ENCODE assay signal across 33 mouse cellular contexts in the genomic region with DNA sequence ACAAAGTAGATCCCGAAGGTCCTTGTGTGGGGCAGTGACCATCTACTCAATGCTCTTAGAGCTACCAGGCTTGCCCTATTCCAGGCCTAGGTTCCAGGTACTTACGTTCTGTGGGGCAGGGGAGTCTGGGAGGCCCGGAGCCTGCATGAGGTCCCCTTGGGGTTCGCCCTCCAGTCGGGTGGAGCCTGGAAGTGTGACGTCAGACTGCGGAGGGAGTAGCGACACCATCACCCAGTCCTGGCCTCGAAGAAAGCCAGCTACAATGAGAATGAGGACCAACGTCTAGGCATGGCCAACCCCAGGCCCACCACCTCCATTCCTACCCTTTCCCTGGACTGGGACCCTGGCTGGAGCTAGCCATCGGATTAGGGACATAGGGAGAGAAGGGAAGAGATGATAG. TPM values are rescaled to one million over a fixed set of nuclear protein-coding genes. Genes with fewer than 3 reads are reported as not detected.
"Had no signal": no experiment of that assay in that cellular context is flagged by ENCODE, and none has a peak within 500 bp of the region (broad histone marks: within the 10 kb centered on the region; RNA-seq: fewer than 3 reads in every experiment).

No protein-coding gene starts in this region.

- H3K4me1 ChIP-seq: embryonic facial prominence, embryonic 12.5 days; forebrain, embryonic 13.5 days; forebrain, embryonic 15.5 days had no signal

- H3K4me2 ChIP-seq: embryonic facial prominence, embryonic 12.5 days; embryonic facial prominence, embryonic 13.5 days; embryonic facial prominence, embryonic 15.5 days; forebrain, embryonic 12.5 days; forebrain, embryonic 13.5 days; forebrain, embryonic 15.5 days had no signal

- H3K4me3 ChIP-seq: embryonic facial prominence, embryonic 10.5 days; embryonic facial prominence, embryonic 12.5 days; embryonic facial prominence, embryonic 13.5 days; embryonic facial prominence, embryonic 15.5 days; erythroblast, embryonic 14.5 days; forebrain, embryonic 10.5 days; forebrain, embryonic 12.5 days; forebrain, embryonic 13.5 days; forebrain, embryonic 15.5 days; gastrocnemius, adult 2 months; heart, adult 2 months had no signal

- H3K9me3 ChIP-seq: embryonic facial prominence, embryonic 10.5 days; embryonic facial prominence, embryonic 12.5 days; embryonic facial prominence, embryonic 13.5 days; embryonic facial prominence, embryonic 15.5 days; forebrain, embryonic 10.5 days; forebrain, embryonic 12.5 days; forebrain, embryonic 13.5 days; forebrain, embryonic 15.5 days had no signal

- DNase-seq: cerebellum, adult 8-10 months; cerebellum, adult 9-10 months; cerebellum, adult 9-11 months; cerebellum, postnatal 10 days; cerebellum, postnatal 14 days; cerebellum, postnatal 25 days; cerebellum, postnatal 36 days; embryo, embryonic 11 days; forebrain, postnatal 0 days; gastrocnemius, adult 2 months; gastrocnemius, postnatal 10 days; gastrocnemius, postnatal 14 days; gastrocnemius, postnatal 25 days; gastrocnemius, postnatal 36 days; heart, adult 18-20 months; heart, adult 2 months had no signal

- H3K36me3 ChIP-seq: embryonic facial prominence, embryonic 10.5 days; embryonic facial prominence, embryonic 12.5 days; embryonic facial prominence, embryonic 13.5 days; embryonic facial prominence, embryonic 15.5 days; forebrain, embryonic 10.5 days; forebrain, embryonic 12.5 days; forebrain, embryonic 15.5 days had no signal

- H3K27me3 ChIP-seq: embryonic facial prominence, embryonic 12.5 days; embryonic facial prominence, embryonic 13.5 days; embryonic facial prominence, embryonic 15.5 days; forebrain, embryonic 12.5 days; forebrain, embryonic 13.5 days; forebrain, embryonic 15.5 days had no signal

- H3K27ac ChIP-seq: embryonic facial prominence, embryonic 12.5 days; embryonic facial prominence, embryonic 13.5 days; embryonic facial prominence, embryonic 15.5 days; forebrain, embryonic 12.5 days; forebrain, embryonic 13.5 days; forebrain, embryonic 15.5 days; gastrocnemius, adult 2 months; heart, adult 2 months had no signal

- ATAC-seq: forebrain, embryonic 13.5 days; forebrain, embryonic 14.5 days; forebrain, embryonic 15.5 days; forebrain, embryonic 16.5 days; forebrain, postnatal 0 days had no signal

- H3K9ac ChIP-seq: embryonic facial prominence, embryonic 12.5 days; embryonic facial prominence, embryonic 13.5 days; embryonic facial prominence, embryonic 15.5 days; forebrain, embryonic 12.5 days; forebrain, embryonic 13.5 days; forebrain, embryonic 15.5 days; forebrain, postnatal 0 days had no signal

RNA-seq across cellular contexts. Expression of gene Foxn1, which starts 14.6 kb away (rescaled TPM):
- polyA plus RNA-seq: erythroblast, embryonic 14.5 days; forebrain, embryonic 10.5 days; forebrain, embryonic 11.5 days; forebrain, embryonic 12.5 days; forebrain, embryonic 13.5 days; forebrain, embryonic 14.5 days; forebrain, embryonic 15.5 days; forebrain, embryonic 16.5 days; forebrain, postnatal 0 days; frontal cortex, adult 2 months; gonadal fat pad, adult 2 months; heart, adult 2 months had no signal

RNA-seq across cellular contexts. Expression of gene Slc13a2, which starts 50.3 kb away (rescaled TPM):
- polyA plus RNA-seq: cortical plate, adult 2 months; embryonic facial prominence, embryonic 10.5 days; embryonic facial prominence, embryonic 11.5 days; embryonic facial prominence, embryonic 12.5 days; embryonic facial prominence, embryonic 13.5 days; embryonic facial prominence, embryonic 14.5 days; erythroblast, embryonic 14.5 days; forebrain, embryonic 10.5 days; forebrain, embryonic 11.5 days; forebrain, embryonic 12.5 days; forebrain, embryonic 13.5 days; forebrain, embryonic 14.5 days; forebrain, embryonic 15.5 days; forebrain, embryonic 16.5 days; forebrain, postnatal 0 days; frontal cortex, adult 2 months had no signal
